Mouse (Mus musculus): ENCODE measurements around the gene Chrm5. TPM values are rescaled to one million over a fixed set of nuclear protein-coding genes. Genes with fewer than 3 reads are reported as not detected.
A peak's percentile ranks its signal among the peaks of the same experiment; 100 is the strongest.

Gene Chrm5
- not detected in 2 replicates for polyA plus RNA-seq (2015; fragmentation: Nextera tagmentation; extraction: Ambion mirVana)

GRCm38 (mm10) chr2:112480669-112481068 lies at the start of gene Chrm5:
Chrm5 (minus strand) TSS chr2:112480769.
- Histone ChIP-seq H3K9ac (ENCODE audit: low read depth, low read length) (no peak within 1 kb of the TSS), H3K9me3 (replicated peaks; ENCODE audit: control insufficient read depth, low read length) (no peaks in the 10 kb centered on the region), H3K27ac (ENCODE audit: low read length) (no peak within 1 kb of the TSS), H3K27me3 (ENCODE audit: control insufficient read depth, insufficient read depth, low read depth, low read length) (no peaks in the 10 kb centered on the region), H3K4me3 (ENCODE audit: low read depth, low read length) (no peak within 1 kb of the TSS), H3K36me3 (ENCODE audit: control insufficient read depth, insufficient read depth) (no peaks in the 10 kb centered on the region), H3K4me2 (ENCODE audit: low read depth, low read length) (no peak within 1 kb of the TSS), H3K4me1 (ENCODE audit: control insufficient read depth, low read depth, low read length) (no peaks in the 10 kb centered on the region)
- 76% methylated on average over 5 of the region's 5 CpGs for WGBS (ENCODE audit: insufficient replicate concordance)
- ATAC-seq (ENCODE audit: low read depth): no peak

DNA sequence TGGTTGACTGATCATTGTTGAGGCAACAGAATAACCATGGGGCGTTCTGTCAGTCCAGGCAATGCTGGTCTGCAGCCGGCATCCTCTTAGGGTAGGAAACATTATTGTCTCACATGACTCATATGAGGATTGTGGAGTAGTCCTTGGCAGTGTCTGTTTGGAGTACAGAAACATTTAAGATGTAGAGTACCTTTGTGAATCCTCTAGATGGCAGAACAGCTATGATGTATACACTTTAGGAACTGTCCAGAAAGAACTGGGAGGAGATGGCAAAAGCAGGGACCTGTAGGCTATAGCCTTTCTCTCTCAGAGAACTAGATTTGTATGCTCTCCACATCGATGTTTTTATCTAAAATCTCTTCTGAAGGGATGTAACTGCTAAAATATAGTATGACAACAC lies 46.4 kb upstream of the Chrm5 start:
- ATAC-seq (ENCODE audit: low read depth): no peak
- 78% methylated on average over 3 of the region's 3 CpGs for WGBS (ENCODE audit: insufficient replicate concordance)
- Histone ChIP-seq H3K9ac (ENCODE audit: low read depth, low read length) (no peak overlapping the region), H3K9me3 (replicated peaks; ENCODE audit: control insufficient read depth, low read length) (no peaks in the 10 kb centered on the region), H3K4me3 (ENCODE audit: low read depth, low read length) (no peak overlapping the region), H3K36me3 (ENCODE audit: control insufficient read depth, insufficient read depth) (no peaks in the 10 kb centered on the region), H3K27me3 (ENCODE audit: control insufficient read depth, insufficient read depth, low read depth, low read length) (no peaks in the 10 kb centered on the region), H3K27ac (ENCODE audit: low read length) (no peak overlapping the region), H3K4me1 (ENCODE audit: control insufficient read depth, low read depth, low read length) (no peaks in the 10 kb centered on the region), H3K4me2 (ENCODE audit: low read depth, low read length) (no peak overlapping the region)

GRCm38 (mm10) chr2:112520526-112521482 lies 40.2 kb upstream of the Chrm5 start:
- no peaks in the 10 kb centered on the region for H3K9me3 ChIP-seq (replicated peaks; ENCODE audit: control insufficient read depth, low read length)
- H3K4me3 ChIP-seq (ENCODE audit: low read depth, low read length): no peak overlapping the region
- no peaks in the 10 kb centered on the region for H3K27me3 ChIP-seq (ENCODE audit: control insufficient read depth, insufficient read depth, low read depth, low read length)
- no peak overlapping the region for H3K27ac ChIP-seq (ENCODE audit: low read length)
- 70% methylated on average over 4 of the region's 4 CpGs for WGBS (ENCODE audit: insufficient replicate concordance)
- ATAC-seq (ENCODE audit: low read depth): no peak
- no peak overlapping the region for H3K9ac ChIP-seq (ENCODE audit: low read depth, low read length)
- H3K4me2 ChIP-seq (ENCODE audit: low read depth, low read length): no peak overlapping the region
- H3K4me1 ChIP-seq (ENCODE audit: control insufficient read depth, low read depth, low read length): no peaks in the 10 kb centered on the region
- no peaks in the 10 kb centered on the region for H3K36me3 ChIP-seq (ENCODE audit: control insufficient read depth, insufficient read depth)

DNA sequence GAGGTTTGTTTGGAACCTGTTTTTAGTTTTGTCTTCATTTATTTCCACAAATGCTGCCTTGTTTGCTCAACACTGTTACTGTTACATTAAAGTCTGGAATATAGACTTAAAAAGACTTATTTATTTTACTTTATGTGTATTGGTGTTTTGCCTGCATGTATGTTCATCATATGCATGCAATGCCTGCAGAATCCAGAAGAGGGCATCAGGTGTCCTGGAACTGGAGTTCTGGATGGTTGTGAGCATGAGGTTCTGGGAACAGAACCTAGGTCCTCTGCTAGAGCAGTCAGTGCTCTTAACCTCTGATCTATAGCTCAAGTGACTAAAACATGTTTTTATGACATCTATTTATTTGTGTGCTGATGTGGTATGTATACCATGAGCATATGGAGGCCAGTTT lies 38.0 kb upstream of the Chrm5 start:
- H3K4me1 ChIP-seq (ENCODE audit: control insufficient read depth, low read depth, low read length): no peaks in the 10 kb centered on the region
- no peaks in the 10 kb centered on the region for H3K9me3 ChIP-seq (replicated peaks; ENCODE audit: control insufficient read depth, low read length)
- no peak overlapping the region for H3K4me2 ChIP-seq (ENCODE audit: low read depth, low read length)
- H3K36me3 ChIP-seq (ENCODE audit: control insufficient read depth, insufficient read depth): no peaks in the 10 kb centered on the region
- H3K27me3 ChIP-seq (ENCODE audit: control insufficient read depth, insufficient read depth, low read depth, low read length): no peaks in the 10 kb centered on the region
- H3K4me3 ChIP-seq (ENCODE audit: low read depth, low read length): no peak overlapping the region
- no peak for ATAC-seq (ENCODE audit: low read depth)
- H3K9ac ChIP-seq (ENCODE audit: low read depth, low read length): no peak overlapping the region
- no peak overlapping the region for H3K27ac ChIP-seq (ENCODE audit: low read length)

DNA sequence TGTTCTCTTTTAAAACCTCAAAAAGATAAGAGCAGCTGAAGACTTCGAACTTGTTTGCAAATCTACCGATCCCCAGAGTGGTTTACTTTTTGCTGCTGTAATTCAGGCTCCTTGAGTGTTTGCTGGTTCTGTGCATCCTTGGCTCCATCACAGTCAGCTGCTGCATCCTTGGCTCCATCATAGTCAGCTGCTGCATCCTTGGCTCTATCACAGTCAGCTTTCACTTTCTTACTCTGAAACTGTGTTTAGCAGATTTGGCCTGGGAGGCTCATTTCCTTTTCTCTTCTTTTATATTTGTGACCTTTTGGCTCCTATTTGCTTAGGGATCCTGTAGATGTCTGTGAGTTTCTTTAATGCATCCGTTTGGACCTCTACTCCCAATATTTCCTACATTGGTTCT lies 36.6 kb upstream of the Chrm5 start:
- 59% methylated on average over 3 of the region's 3 CpGs for WGBS (ENCODE audit: insufficient replicate concordance)
- no peaks in the 10 kb centered on the region for H3K9me3 ChIP-seq (replicated peaks; ENCODE audit: control insufficient read depth, low read length)
- ATAC-seq (ENCODE audit: low read depth): no peak
- no peak overlapping the region for H3K27ac ChIP-seq (ENCODE audit: low read length)
- H3K36me3 ChIP-seq (ENCODE audit: control insufficient read depth, insufficient read depth): no peaks in the 10 kb centered on the region
- no peak overlapping the region for H3K4me2 ChIP-seq (ENCODE audit: low read depth, low read length)
- H3K4me1 ChIP-seq (ENCODE audit: control insufficient read depth, low read depth, low read length): no peaks in the 10 kb centered on the region
- H3K9ac ChIP-seq (ENCODE audit: low read depth, low read length): no peak overlapping the region
- H3K27me3 ChIP-seq (ENCODE audit: control insufficient read depth, insufficient read depth, low read depth, low read length): no peaks in the 10 kb centered on the region
- H3K4me3 ChIP-seq (ENCODE audit: low read depth, low read length): no peak overlapping the region

DNA sequence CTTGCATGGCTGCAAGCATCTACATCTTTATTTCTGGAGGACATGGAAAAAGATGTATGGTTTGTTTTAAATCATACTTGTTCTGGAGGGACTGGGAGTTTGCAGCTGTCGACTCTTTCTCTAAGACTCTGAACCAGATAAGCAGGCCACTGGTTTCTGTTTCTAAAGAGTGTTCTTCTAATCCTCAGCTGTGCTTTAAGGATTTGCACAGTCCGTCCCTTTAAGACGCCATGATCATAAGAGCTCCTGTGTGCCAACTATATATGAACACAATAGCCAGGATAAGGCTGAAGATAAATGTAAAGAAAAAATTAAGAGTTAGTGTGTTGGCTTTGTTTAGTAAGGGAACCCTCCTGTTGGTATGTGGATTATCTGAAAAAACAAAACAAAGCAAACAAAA lies 36.2 kb upstream of the Chrm5 start:
- H3K36me3 ChIP-seq (ENCODE audit: control insufficient read depth, insufficient read depth): no peaks in the 10 kb centered on the region
- H3K4me3 ChIP-seq (ENCODE audit: low read depth, low read length): no peak overlapping the region
- no peaks in the 10 kb centered on the region for H3K27me3 ChIP-seq (ENCODE audit: control insufficient read depth, insufficient read depth, low read depth, low read length)
- no peak overlapping the region for H3K4me2 ChIP-seq (ENCODE audit: low read depth, low read length)
- H3K9ac ChIP-seq (ENCODE audit: low read depth, low read length): no peak overlapping the region
- H3K4me1 ChIP-seq (ENCODE audit: control insufficient read depth, low read depth, low read length): no peaks in the 10 kb centered on the region
- H3K9me3 ChIP-seq (replicated peaks; ENCODE audit: control insufficient read depth, low read length): no peaks in the 10 kb centered on the region
- no peak overlapping the region for H3K27ac ChIP-seq (ENCODE audit: low read length)
- WGBS (ENCODE audit: insufficient replicate concordance): 59% methylated on average over 3 of the region's 3 CpGs
- no peak for ATAC-seq (ENCODE audit: low read depth)

DNA sequence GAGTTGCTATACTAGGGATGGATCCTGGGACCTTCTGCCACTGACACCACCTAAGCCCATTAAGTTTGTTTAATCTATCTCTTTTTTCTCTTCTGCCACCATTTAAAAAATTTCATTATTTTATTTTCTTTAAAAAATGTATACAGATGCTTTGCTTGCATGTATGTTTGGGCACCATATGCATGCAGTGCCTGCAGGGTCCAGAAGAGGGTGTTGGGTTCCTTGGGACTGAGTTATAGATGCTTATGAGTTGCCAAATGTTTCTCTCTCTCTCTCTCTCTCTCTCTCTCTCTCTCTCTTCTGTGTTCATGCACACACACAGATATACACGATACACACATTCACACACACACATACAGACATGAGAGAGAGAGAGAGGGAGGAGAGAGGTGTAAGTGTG lies 32.5 kb upstream of the Chrm5 start:
- H3K4me1 ChIP-seq (ENCODE audit: control insufficient read depth, low read depth, low read length): peaks cover 15% of the 10 kb centered on the region
- H3K4me2 ChIP-seq (ENCODE audit: low read depth, low read length): no peak overlapping the region
- no peak overlapping the region for H3K4me3 ChIP-seq (ENCODE audit: low read depth, low read length)
- no peaks in the 10 kb centered on the region for H3K9me3 ChIP-seq (replicated peaks; ENCODE audit: control insufficient read depth, low read length)
- no peak for ATAC-seq (ENCODE audit: low read depth)
- H3K27me3 ChIP-seq (ENCODE audit: control insufficient read depth, insufficient read depth, low read depth, low read length): no peaks in the 10 kb centered on the region
- H3K9ac ChIP-seq (ENCODE audit: low read depth, low read length): no peak overlapping the region
- H3K27ac ChIP-seq (ENCODE audit: low read length): no peak overlapping the region
- no peaks in the 10 kb centered on the region for H3K36me3 ChIP-seq (ENCODE audit: control insufficient read depth, insufficient read depth)
- 53% methylated on average over 1 of the region's 1 CpGs for WGBS (ENCODE audit: insufficient replicate concordance)

GRCm38 (mm10) chr2:112510140-112510539 lies 29.6 kb upstream of the Chrm5 start:
- peak; percentile 98 for ATAC-seq (ENCODE audit: low read depth)
- Histone ChIP-seq H3K9me3 (replicated peaks; ENCODE audit: control insufficient read depth, low read length) (no peaks in the 10 kb centered on the region), H3K4me1 (ENCODE audit: control insufficient read depth, low read depth, low read length) (peaks cover 18% of the 10 kb centered on the region), H3K27me3 (ENCODE audit: control insufficient read depth, insufficient read depth, low read depth, low read length) (no peaks in the 10 kb centered on the region), H3K9ac (ENCODE audit: low read depth, low read length) (no peak overlapping the region), H3K4me3 (ENCODE audit: low read depth, low read length) (no peak overlapping the region), H3K4me2 (ENCODE audit: low read depth, low read length) (peak overlapping the region; percentile 52), H3K27ac (ENCODE audit: low read length) (no peak overlapping the region), H3K36me3 (ENCODE audit: control insufficient read depth, insufficient read depth) (no peaks in the 10 kb centered on the region)
- WGBS (ENCODE audit: insufficient replicate concordance): 27% methylated on average over 4 of the region's 4 CpGs

GRCm38 (mm10) chr2:112507444-112507843 lies 26.9 kb upstream of the Chrm5 start:
- no peak overlapping the region for H3K27ac ChIP-seq (ENCODE audit: low read length)
- WGBS (ENCODE audit: insufficient replicate concordance): 71% methylated on average over 1 of the region's 1 CpGs
- no peak overlapping the region for H3K9ac ChIP-seq (ENCODE audit: low read depth, low read length)
- no peak overlapping the region for H3K4me2 ChIP-seq (ENCODE audit: low read depth, low read length)
- no peak for ATAC-seq (ENCODE audit: low read depth)
- peaks cover 18% of the 10 kb centered on the region for H3K4me1 ChIP-seq (ENCODE audit: control insufficient read depth, low read depth, low read length)
- no peaks in the 10 kb centered on the region for H3K27me3 ChIP-seq (ENCODE audit: control insufficient read depth, insufficient read depth, low read depth, low read length)
- H3K4me3 ChIP-seq (ENCODE audit: low read depth, low read length): no peak overlapping the region
- H3K36me3 ChIP-seq (ENCODE audit: control insufficient read depth, insufficient read depth): no peaks in the 10 kb centered on the region
- no peaks in the 10 kb centered on the region for H3K9me3 ChIP-seq (replicated peaks; ENCODE audit: control insufficient read depth, low read length)

Data from liver, embryonic 16.5 days (tissue).